Mouse (Mus musculus) ES-Bruce4 (cell line): ENCODE measurements around the gene Brinp3.

ENCODE experiments used
- CTCF ChIP-seq: IDR thresholded peaks from one replicate; pipeline ENCODE4 v1.8.1; 2011; ENCODE audit warnings: low read depth, low read length
- EP300 ChIP-seq: IDR thresholded peaks from 2 replicates; pipeline ENCODE4 v1.6.1; 2011; ENCODE audit warnings: low read depth, low read length; ENCODE audit not compliant: insufficient read depth
- POLR2A ChIP-seq: IDR thresholded peaks from one replicate; pipeline ENCODE4 v1.8.1; 2011; ENCODE audit warnings: low read length; ENCODE audit not compliant: insufficient read depth

GRCm38 (mm10) chr1:146495386-146495785 lies 826 bp downstream of the Brinp3 start:
- TF ChIP-seq CTCF (no peak), POLR2A (no peak), EP300 (no peak)
